Mouse (Mus musculus): ENCODE results near the gene Plxdc1. TPM values are rescaled to one million over a fixed set of nuclear protein-coding genes. Genes with fewer than 3 reads are reported as not detected.

Gene Plxdc1
- polyA plus RNA-seq, 1 experiment from 2014 or later = 2.3 TPM

DNA sequence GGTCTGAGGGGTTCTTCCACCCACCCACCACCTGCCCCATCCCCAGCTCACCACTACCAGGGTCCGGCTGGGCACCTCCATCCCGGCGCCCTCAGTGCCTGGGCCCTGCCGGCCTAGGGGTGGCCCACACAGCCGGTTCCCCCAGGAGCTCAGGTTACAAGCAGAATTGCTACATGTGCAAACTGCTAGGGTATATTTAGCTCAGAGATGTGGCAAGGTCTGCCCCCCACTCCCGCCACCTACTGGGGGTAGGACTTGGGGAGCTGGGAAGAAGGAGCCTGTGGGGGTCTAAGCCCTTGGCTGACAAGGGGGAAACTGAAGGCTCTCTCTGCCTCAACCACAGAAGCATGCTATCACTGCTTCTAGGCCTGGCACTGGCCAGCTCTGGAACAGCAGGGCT, 32.0 kb upstream of the Plxdc1 start:
- Histone ChIP-seq H3K27me3 (ENCODE audit: insufficient read depth, low read length) (no peaks in the 10 kb centered on the region), H3K36me3 (ENCODE audit: insufficient read depth, low read length) (peaks cover 27% of the 10 kb centered on the region), H3K27ac (ENCODE audit: low read length) (no peak overlapping the region), H3K4me1 (ENCODE audit: insufficient read depth, low read length) (peaks cover 34% of the 10 kb centered on the region), H3K4me2 (replicated peaks; ENCODE audit: low read depth, low read length) (no peak overlapping the region), H3K9ac (replicated peaks; ENCODE audit: low read length) (no peak overlapping the region), H3K9me3 (ENCODE audit: low read length) (no peaks in the 10 kb centered on the region), H3K4me3 (ENCODE audit: low read length) (no peak overlapping the region)
- ATAC-seq (ENCODE audit: low FRiP score, low TSS enrichment) = no peak
- whole genome bisulfite sequencing = 57% methylated on average over 6 of the region's 6 CpGs

DNA sequence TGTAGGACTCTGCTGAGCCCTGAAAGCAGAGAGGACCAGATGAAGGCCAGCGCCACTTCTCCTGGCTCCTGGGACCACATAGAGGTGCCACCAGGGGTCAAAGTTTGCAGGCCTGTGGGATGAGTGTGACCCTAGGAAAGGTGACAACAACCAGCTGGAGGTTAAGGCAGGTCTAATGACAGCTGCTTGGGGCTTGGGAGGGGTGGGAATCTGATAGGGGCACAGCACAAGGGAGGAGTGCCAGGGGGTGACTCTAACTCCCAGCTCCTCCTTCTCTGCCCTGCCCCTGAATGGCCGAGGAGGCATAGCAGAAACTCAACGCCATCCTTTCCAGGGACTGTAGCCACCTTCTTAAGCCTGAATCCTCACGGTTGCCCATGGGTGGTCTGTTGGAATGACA, 30.6 kb upstream of the Plxdc1 start:
- 49% methylated on average over 4 of the region's 4 CpGs for WGBS
- no peaks in the 10 kb centered on the region for H3K27me3 ChIP-seq (ENCODE audit: insufficient read depth, low read length)
- peaks cover 27% of the 10 kb centered on the region for H3K36me3 ChIP-seq (ENCODE audit: insufficient read depth, low read length)
- peaks cover 30% of the 10 kb centered on the region for H3K4me1 ChIP-seq (ENCODE audit: insufficient read depth, low read length)
- no peak for ATAC-seq (ENCODE audit: low FRiP score, low TSS enrichment)
- no peak overlapping the region for H3K9ac ChIP-seq (replicated peaks; ENCODE audit: low read length)
- H3K4me2 ChIP-seq (replicated peaks; ENCODE audit: low read depth, low read length) = no peak overlapping the region
- H3K9me3 ChIP-seq (ENCODE audit: low read length) = no peaks in the 10 kb centered on the region
- H3K4me3 ChIP-seq (ENCODE audit: low read length) = no peak overlapping the region
- H3K27ac ChIP-seq (ENCODE audit: low read length) = no peak overlapping the region

DNA sequence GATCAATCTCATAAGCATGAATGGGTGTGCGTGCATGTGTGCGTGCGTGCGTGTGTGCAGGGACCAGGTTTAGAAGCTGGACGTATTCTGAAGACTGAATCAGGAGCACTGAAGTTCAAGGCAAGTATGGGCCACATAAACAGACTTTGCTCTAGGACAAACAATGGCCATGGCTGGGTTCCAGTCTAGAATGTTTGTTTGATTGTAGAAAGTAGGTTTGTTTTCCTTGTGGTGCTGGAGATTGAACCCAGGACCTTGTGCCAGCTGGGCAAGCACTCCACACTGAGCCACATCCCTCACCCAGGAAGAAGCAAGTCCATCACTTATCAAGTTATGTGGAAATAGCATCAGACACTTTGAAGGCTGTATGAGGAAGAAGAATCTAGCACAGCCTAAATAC, 29.9 kb upstream of the Plxdc1 start:
- no peak for ATAC-seq (ENCODE audit: low FRiP score, low TSS enrichment)
- no peak overlapping the region for H3K9ac ChIP-seq (replicated peaks; ENCODE audit: low read length)
- H3K4me3 ChIP-seq (ENCODE audit: low read length) = no peak overlapping the region
- no peak overlapping the region for H3K27ac ChIP-seq (ENCODE audit: low read length)
- H3K36me3 ChIP-seq (ENCODE audit: insufficient read depth, low read length) = peaks cover 31% of the 10 kb centered on the region
- H3K27me3 ChIP-seq (ENCODE audit: insufficient read depth, low read length) = no peaks in the 10 kb centered on the region
- peaks cover 23% of the 10 kb centered on the region for H3K4me1 ChIP-seq (ENCODE audit: insufficient read depth, low read length)
- no peak overlapping the region for H3K4me2 ChIP-seq (replicated peaks; ENCODE audit: low read depth, low read length)
- H3K9me3 ChIP-seq (ENCODE audit: low read length) = no peaks in the 10 kb centered on the region
- WGBS = 89% methylated on average over 5 of the region's 5 CpGs

DNA sequence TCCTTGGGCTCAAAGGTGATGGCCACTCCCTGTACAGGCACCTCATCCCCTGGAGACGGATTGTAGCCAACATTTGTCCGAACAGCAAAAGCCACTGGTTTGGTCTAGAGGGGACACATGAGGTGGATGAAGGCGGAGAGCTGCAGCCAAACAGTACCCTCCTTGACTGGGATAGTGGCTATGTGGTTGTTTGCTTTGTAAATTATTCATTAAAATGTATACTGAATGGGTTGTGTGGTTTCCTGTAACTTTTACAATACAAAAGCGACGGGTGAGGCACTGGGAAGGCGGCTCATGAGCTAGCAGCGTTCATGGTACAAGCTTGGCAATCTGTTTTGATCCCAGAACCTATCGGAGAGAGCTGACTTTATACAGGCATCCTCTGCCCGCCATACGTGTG, 26.6 kb upstream of the Plxdc1 start:
- 87% methylated on average over 10 of the region's 10 CpGs for WGBS
- H3K4me2 ChIP-seq (replicated peaks; ENCODE audit: low read depth, low read length) = no peak overlapping the region
- no peak overlapping the region for H3K9ac ChIP-seq (replicated peaks; ENCODE audit: low read length)
- ATAC-seq (ENCODE audit: low FRiP score, low TSS enrichment) = no peak
- H3K4me3 ChIP-seq (ENCODE audit: low read length) = no peak overlapping the region
- peaks cover 51% of the 10 kb centered on the region for H3K36me3 ChIP-seq (ENCODE audit: insufficient read depth, low read length)
- no peaks in the 10 kb centered on the region for H3K4me1 ChIP-seq (ENCODE audit: insufficient read depth, low read length)
- no peaks in the 10 kb centered on the region for H3K9me3 ChIP-seq (ENCODE audit: low read length)
- no peaks in the 10 kb centered on the region for H3K27me3 ChIP-seq (ENCODE audit: insufficient read depth, low read length)
- no peak overlapping the region for H3K27ac ChIP-seq (ENCODE audit: low read length)

DNA sequence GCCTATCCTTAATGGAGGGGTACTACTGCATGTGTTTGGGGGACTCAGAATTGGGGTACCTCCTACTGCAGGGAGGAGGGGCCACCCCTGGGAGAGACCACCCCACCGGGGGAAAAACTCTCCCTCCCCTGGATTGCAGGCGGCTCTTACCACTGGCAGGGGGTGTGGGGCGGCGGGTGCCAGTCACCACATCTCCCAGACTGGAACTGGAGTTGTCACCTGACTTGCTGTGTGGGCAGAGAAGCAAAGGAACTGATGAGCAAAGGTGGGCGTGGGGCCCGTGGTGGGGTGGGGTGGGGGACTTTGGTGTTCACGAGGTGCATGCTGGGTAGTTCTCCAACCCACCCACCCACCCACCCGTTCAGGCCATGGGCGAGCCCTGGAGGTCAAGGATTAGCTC, 25.5 kb upstream of the Plxdc1 start:
- no peak overlapping the region for H3K9ac ChIP-seq (replicated peaks; ENCODE audit: low read length)
- ATAC-seq (ENCODE audit: low FRiP score, low TSS enrichment) = no peak
- WGBS = 73% methylated on average over 9 of the region's 9 CpGs
- H3K27me3 ChIP-seq (ENCODE audit: insufficient read depth, low read length) = no peaks in the 10 kb centered on the region
- no peak overlapping the region for H3K4me3 ChIP-seq (ENCODE audit: low read length)
- H3K9me3 ChIP-seq (ENCODE audit: low read length) = no peaks in the 10 kb centered on the region
- H3K4me2 ChIP-seq (replicated peaks; ENCODE audit: low read depth, low read length) = no peak overlapping the region
- no peaks in the 10 kb centered on the region for H3K4me1 ChIP-seq (ENCODE audit: insufficient read depth, low read length)
- H3K36me3 ChIP-seq (ENCODE audit: insufficient read depth, low read length) = peaks cover 45% of the 10 kb centered on the region
- no peak overlapping the region for H3K27ac ChIP-seq (ENCODE audit: low read length)

DNA sequence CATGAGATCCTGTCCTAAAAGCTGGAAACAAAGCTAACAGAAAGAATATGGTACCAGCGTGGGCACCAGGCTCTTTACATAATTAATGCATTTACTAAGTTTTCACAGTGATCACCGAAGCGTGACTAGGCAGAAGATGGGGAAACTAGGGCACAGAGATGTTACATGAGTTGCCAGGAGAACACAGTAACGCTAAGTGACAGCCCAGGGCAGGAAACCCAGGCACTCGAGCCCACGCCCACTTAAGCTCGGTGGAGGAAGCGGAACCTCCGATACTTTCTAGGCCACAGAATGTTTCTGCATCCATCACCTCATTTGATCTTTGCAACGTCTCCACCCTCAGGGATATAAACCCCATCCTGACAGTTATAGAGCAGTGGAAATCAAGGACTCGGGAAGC, 21.8 kb upstream of the Plxdc1 start:
- Histone ChIP-seq H3K27ac (ENCODE audit: low read length) (no peak overlapping the region), H3K9ac (replicated peaks; ENCODE audit: low read length) (no peak overlapping the region), H3K4me1 (ENCODE audit: insufficient read depth, low read length) (peaks cover 7% of the 10 kb centered on the region), H3K4me2 (replicated peaks; ENCODE audit: low read depth, low read length) (no peak overlapping the region), H3K27me3 (ENCODE audit: insufficient read depth, low read length) (no peaks in the 10 kb centered on the region), H3K4me3 (ENCODE audit: low read length) (no peak overlapping the region), H3K36me3 (ENCODE audit: insufficient read depth, low read length) (peaks cover 33% of the 10 kb centered on the region), H3K9me3 (ENCODE audit: low read length) (no peaks in the 10 kb centered on the region)
- ATAC-seq (ENCODE audit: low FRiP score, low TSS enrichment) = no peak
- 69% methylated on average over 11 of the region's 11 CpGs for WGBS

DNA sequence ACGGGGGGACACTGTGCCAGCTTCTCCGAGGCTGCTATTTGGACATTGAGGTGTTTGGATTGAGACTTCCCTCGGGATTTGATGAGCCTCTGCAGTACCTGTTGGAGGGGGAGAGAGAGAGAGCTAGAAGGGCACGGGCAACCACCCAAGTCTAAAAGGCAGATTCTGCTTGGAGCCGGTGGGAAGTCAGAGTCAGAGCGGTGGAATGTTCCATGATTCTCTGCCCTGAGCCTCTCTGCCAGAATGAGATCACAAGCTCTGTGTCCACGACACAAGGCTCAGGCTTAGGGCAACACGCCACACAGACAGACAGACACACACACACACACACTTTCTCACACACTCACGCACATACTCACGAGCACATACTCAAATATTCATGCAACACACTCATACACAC, 19.4 kb upstream of the Plxdc1 start:
- Histone ChIP-seq H3K4me2 (replicated peaks; ENCODE audit: low read depth, low read length) (no peak overlapping the region), H3K27me3 (ENCODE audit: insufficient read depth, low read length) (0 out of 2 replicates have a peak, but pooled peaks cover 3% of the 10 kb centered on the region), H3K36me3 (ENCODE audit: insufficient read depth, low read length) (peaks cover 24% of the 10 kb centered on the region), H3K9ac (replicated peaks; ENCODE audit: low read length) (no peak overlapping the region), H3K27ac (ENCODE audit: low read length) (no peak overlapping the region), H3K9me3 (ENCODE audit: low read length) (no peaks in the 10 kb centered on the region), H3K4me1 (ENCODE audit: insufficient read depth, low read length) (peaks cover 15% of the 10 kb centered on the region), H3K4me3 (ENCODE audit: low read length) (no peak overlapping the region)
- ATAC-seq (ENCODE audit: low FRiP score, low TSS enrichment) = no peak
- WGBS = 88% methylated on average over 10 of the region's 10 CpGs

DNA sequence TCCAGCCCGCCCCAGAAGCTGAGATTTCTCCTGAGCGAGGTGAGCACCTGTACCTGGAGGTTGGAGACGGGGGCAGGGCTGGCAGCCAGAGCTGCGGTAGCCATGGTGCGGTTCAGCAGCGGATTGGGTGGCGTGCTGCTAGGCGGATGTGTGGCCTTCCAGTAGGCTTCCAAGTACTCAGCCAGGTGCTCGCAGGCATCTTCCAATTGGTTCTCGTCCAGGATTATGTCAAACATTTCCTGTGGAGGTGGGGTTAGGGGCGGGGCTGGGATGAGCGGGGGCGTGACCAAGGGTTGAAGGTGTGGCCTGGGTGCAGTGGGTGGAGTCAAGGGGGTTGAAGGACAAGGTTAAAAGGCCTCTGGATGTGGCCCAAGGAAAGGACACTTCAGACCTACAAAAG, 18.8 kb upstream of the Plxdc1 start:
- peaks cover 16% of the 10 kb centered on the region for H3K4me1 ChIP-seq (ENCODE audit: insufficient read depth, low read length)
- H3K4me2 ChIP-seq (replicated peaks; ENCODE audit: low read depth, low read length) = no peak overlapping the region
- WGBS = 58% methylated on average over 13 of the region's 13 CpGs
- H3K9me3 ChIP-seq (ENCODE audit: low read length) = no peaks in the 10 kb centered on the region
- 0 out of 2 replicates have a peak, but pooled peaks cover 3% of the 10 kb centered on the region for H3K27me3 ChIP-seq (ENCODE audit: insufficient read depth, low read length)
- no peak overlapping the region for H3K4me3 ChIP-seq (ENCODE audit: low read length)
- peaks cover 21% of the 10 kb centered on the region for H3K36me3 ChIP-seq (ENCODE audit: insufficient read depth, low read length)
- H3K9ac ChIP-seq (replicated peaks; ENCODE audit: low read length) = no peak overlapping the region
- no peak for ATAC-seq (ENCODE audit: low FRiP score, low TSS enrichment)
- H3K27ac ChIP-seq (ENCODE audit: low read length) = no peak overlapping the region

DNA sequence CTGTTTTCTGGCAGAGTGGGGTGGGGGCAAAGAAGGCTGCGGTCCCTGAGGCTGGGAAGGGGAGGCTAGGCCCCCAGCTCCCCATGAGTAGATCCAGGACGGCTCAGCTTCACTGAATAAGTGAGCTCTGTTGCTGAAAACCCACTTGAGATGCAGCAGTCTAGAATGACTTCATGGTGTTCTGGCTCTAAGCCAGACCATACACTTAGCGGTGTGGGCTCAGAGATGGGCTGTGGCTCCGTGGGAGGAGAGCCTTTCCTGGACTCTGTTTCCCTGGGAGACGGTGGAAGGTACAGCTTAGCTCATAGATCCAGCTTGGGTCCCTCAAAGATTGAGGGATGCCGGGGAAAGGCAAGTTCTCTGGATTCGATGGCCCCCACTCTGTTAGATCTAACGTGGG, 17.9 kb upstream of the Plxdc1 start:
- WGBS = 66% methylated on average over 8 of the region's 8 CpGs
- Histone ChIP-seq H3K9ac (replicated peaks; ENCODE audit: low read length) (no peak overlapping the region), H3K4me1 (ENCODE audit: insufficient read depth, low read length) (peaks cover 19% of the 10 kb centered on the region), H3K36me3 (ENCODE audit: insufficient read depth, low read length) (peaks cover 14% of the 10 kb centered on the region), H3K4me3 (ENCODE audit: low read length) (no peak overlapping the region), H3K9me3 (ENCODE audit: low read length) (no peaks in the 10 kb centered on the region), H3K27ac (ENCODE audit: low read length) (no peak overlapping the region), H3K4me2 (replicated peaks; ENCODE audit: low read depth, low read length) (no peak overlapping the region), H3K27me3 (ENCODE audit: insufficient read depth, low read length) (0 out of 2 replicates have a peak, but pooled peaks cover 3% of the 10 kb centered on the region)
- ATAC-seq (ENCODE audit: low FRiP score, low TSS enrichment) = no peak

DNA sequence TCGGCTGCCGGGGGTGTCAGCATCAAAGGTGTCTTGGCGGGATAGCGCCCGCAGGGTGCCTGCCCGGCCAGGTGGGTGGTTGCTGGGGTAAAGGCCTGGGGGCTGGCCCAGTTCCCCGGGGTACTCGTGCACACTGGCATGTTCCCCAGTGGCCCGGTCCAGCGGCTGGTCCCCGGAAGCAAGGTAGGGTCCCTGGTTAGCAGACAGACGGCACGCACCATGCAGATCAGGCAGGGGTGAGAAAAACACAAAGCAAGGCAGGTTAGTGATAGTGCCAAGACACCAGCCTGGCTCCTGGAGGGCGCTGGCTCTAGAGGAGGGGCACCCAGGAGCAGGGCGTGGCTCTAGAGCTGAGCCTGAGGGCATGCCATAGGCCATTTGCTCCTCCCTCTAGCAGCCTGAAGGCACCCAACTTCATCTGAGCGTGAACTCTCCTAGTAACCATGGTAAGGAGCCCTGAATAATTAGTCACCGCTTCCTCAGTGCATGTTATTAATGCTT, 17.0 kb upstream of the Plxdc1 start:
- ATAC-seq (ENCODE audit: low FRiP score, low TSS enrichment) = peak; percentile 37; the same call in 1 of the 2 replicates
- WGBS = 40% methylated on average over 17 of the region's 17 CpGs
- Histone ChIP-seq H3K27me3 (ENCODE audit: insufficient read depth, low read length) (0 out of 2 replicates have a peak, but pooled peaks cover 3% of the 10 kb centered on the region), H3K4me3 (ENCODE audit: low read length) (no peak overlapping the region), H3K36me3 (ENCODE audit: insufficient read depth, low read length) (peaks cover 9% of the 10 kb centered on the region), H3K4me2 (replicated peaks; ENCODE audit: low read depth, low read length) (peak overlapping the region; percentile 6; the same call in 1 of the 2 replicates), H3K27ac (ENCODE audit: low read length) (no peak overlapping the region), H3K9me3 (ENCODE audit: low read length) (no peaks in the 10 kb centered on the region), H3K9ac (replicated peaks; ENCODE audit: low read length) (no peak overlapping the region), H3K4me1 (ENCODE audit: insufficient read depth, low read length) (peaks cover 19% of the 10 kb centered on the region)

All from kidney, embryonic 16.5 days (tissue).